In the genomic region with DNA sequence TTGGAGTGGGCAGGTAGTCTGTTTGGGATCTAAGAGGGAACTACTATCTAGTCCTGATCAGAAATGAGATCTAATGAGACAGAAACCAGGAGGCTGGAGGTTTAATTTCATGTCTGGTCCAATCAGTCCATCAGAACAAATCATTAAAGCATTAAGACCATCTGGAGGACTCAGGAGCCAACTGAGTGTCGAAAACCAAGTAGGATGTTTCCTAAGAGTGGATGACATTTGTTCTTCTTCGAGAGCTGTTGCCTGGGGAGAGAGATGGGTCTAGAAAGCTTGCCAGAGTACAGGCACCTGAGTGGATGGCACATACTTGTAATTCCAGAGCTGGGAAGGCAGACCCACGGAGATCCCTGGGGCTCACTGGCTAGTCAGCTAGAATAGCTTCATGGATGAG, we compare ENCODE assay signal across 35 mouse cellular contexts.
"Had no signal": no experiment of that assay in that cellular context is flagged by ENCODE, and none has a peak within 500 bp of the region (broad histone marks: within the 10 kb centered on the region; RNA-seq: fewer than 3 reads in every experiment).

No protein-coding gene starts in this region.

- H3K4me3 ChIP-seq: heart, embryonic 12.5 days; heart, embryonic 13.5 days; heart, embryonic 15.5 days; hindbrain, embryonic 10.5 days; hindbrain, embryonic 12.5 days; hindbrain, embryonic 13.5 days; hindbrain, embryonic 15.5 days; intestine, embryonic 15.5 days; kidney, embryonic 15.5 days; layer of hippocampus, adult 2 months; left cerebral cortex, adult 2 months had no signal

- DNase-seq: heart, postnatal 10 days; heart, postnatal 14 days; heart, postnatal 36 days; heart, postnatal 4 days; kidney, adult 11 months; kidney, adult 18-20 months; kidney, adult 2 months; kidney, adult 8-10 months; kidney, adult 9 months; kidney, postnatal 10 days; kidney, postnatal 14 days; kidney, postnatal 25 days; kidney, postnatal 36 days; kidney, postnatal 4 days; layer of hippocampus, adult 9-11 months; layer of hippocampus, postnatal 36 days had no signal

- H3K36me3 ChIP-seq: heart, embryonic 12.5 days; heart, embryonic 13.5 days; heart, embryonic 15.5 days; hindbrain, embryonic 10.5 days; hindbrain, embryonic 12.5 days; hindbrain, embryonic 13.5 days; hindbrain, embryonic 15.5 days; intestine, embryonic 15.5 days; kidney, embryonic 15.5 days had no signal

- ATAC-seq: hindbrain, embryonic 16.5 days; hindbrain, postnatal 0 days; inflammation-experienced regulatory T-cells, adult 6 months; intestine, embryonic 15.5 days; intestine, embryonic 16.5 days; intestine, postnatal 0 days had no signal

- H3K27ac ChIP-seq: heart, embryonic 13.5 days; heart, embryonic 15.5 days; hindbrain, embryonic 10.5 days; hindbrain, embryonic 12.5 days; hindbrain, embryonic 13.5 days; hindbrain, embryonic 14.5 days; hindbrain, embryonic 15.5 days; hindbrain, postnatal 0 days; intestine, embryonic 15.5 days; kidney, embryonic 15.5 days; kidney, postnatal 0 days; layer of hippocampus, adult 2 months; left cerebral cortex, adult 2 months had no signal

- H3K9me3 ChIP-seq: heart, embryonic 12.5 days; heart, embryonic 13.5 days; heart, embryonic 15.5 days; hindbrain, embryonic 10.5 days; hindbrain, embryonic 12.5 days; hindbrain, embryonic 13.5 days; hindbrain, embryonic 15.5 days; intestine, embryonic 15.5 days; kidney, embryonic 15.5 days had no signal

- H3K27me3 ChIP-seq: heart, embryonic 12.5 days; heart, embryonic 13.5 days; heart, embryonic 15.5 days; hindbrain, embryonic 12.5 days; hindbrain, embryonic 13.5 days; hindbrain, embryonic 15.5 days; intestine, embryonic 15.5 days; kidney, embryonic 15.5 days had no signal

- H3K4me2 ChIP-seq: heart, embryonic 11.5 days; heart, embryonic 12.5 days; heart, embryonic 13.5 days; heart, embryonic 15.5 days; hindbrain, embryonic 12.5 days; hindbrain, embryonic 13.5 days; hindbrain, embryonic 14.5 days; hindbrain, embryonic 15.5 days; intestine, embryonic 15.5 days; kidney, embryonic 15.5 days had no signal

- H3K4me1 ChIP-seq: heart, embryonic 15.5 days; intestine, embryonic 15.5 days; kidney, embryonic 15.5 days had no signal

- H3K9ac ChIP-seq: heart, embryonic 12.5 days; heart, embryonic 13.5 days; heart, embryonic 15.5 days; hindbrain, embryonic 12.5 days; hindbrain, embryonic 13.5 days; hindbrain, embryonic 14.5 days; hindbrain, embryonic 15.5 days; intestine, embryonic 15.5 days; kidney, embryonic 15.5 days had no signal
